Mouse (Mus musculus) forebrain, postnatal 0 days (tissue): ENCODE measurements at regions not wholly inside any gene's neighbourhood (a gene's known extent, or its start where the extent isn't known, plus 50 kb on each side); places are given as distances from the start of the nearest gene placed in this dataset.
A peak's percentile ranks its signal among the peaks of the same experiment; 100 is the strongest.

Experiments used
- ATAC-seq: fragments of 200-750 bp; cut with Nextera tagmentation; 2 replicates; pipeline ENCODE4 v1.8.0; 2017; ENCODE audit warnings: mild to moderate bottlenecking, moderate library complexity
- DNase-seq: peaks from one replicate; pipeline ENCODE4 v3.0.0-alpha.2; 2015
- H3K27ac ChIP-seq: fragments of 300-500 bp; sonication (generic); 2 replicates; pipeline ENCODE4 v1.5.1; 2014; ENCODE audit warnings: low read depth, mild to moderate bottlenecking, antibody characterized with exemption, low read length, moderate library complexity, mixed read lengths
- H3K27me3 ChIP-seq: fragments of 300-500 bp; sonication (generic); 2 replicates; pipeline ENCODE4 v1.6.1; 2014; ENCODE audit warnings: mild to moderate bottlenecking, low read length, mixed read lengths; ENCODE audit not compliant: insufficient read depth
- H3K36me3 ChIP-seq: fragments of 300-500 bp; sonication (generic); 2 replicates; pipeline ENCODE4 v1.6.1; 2014; ENCODE audit warnings: mild to moderate bottlenecking, moderate library complexity; ENCODE audit not compliant: insufficient read depth
- H3K4me1 ChIP-seq: fragments of 300-500 bp; sonication (generic); 2 replicates; pipeline ENCODE4 v1.6.1; 2014; ENCODE audit warnings: antibody characterized with exemption; ENCODE audit not compliant: insufficient read depth
- H3K4me2 ChIP-seq: fragments of 300-500 bp; sonication (generic); 2 replicates; pipeline ENCODE4 v1.6.1; 2014; ENCODE audit warnings: low read depth, mild to moderate bottlenecking, moderate library complexity
- H3K4me3 ChIP-seq: fragments of 300-500 bp; sonication (generic); 2 replicates; pipeline ENCODE4 v1.5.1; 2014; ENCODE audit warnings: low read depth, low read length, mixed read lengths
- H3K9ac ChIP-seq: fragments of 300-500 bp; sonication (generic); 2 replicates; pipeline ENCODE4 v1.6.1; 2014; ENCODE audit warnings: mild to moderate bottlenecking
- H3K9me3 ChIP-seq: fragments of 300-500 bp; sonication (generic); 2 replicates; pipeline ENCODE4 v1.6.1; 2016; ENCODE audit warnings: low read length
- CTCF ChIP-seq: sonication (generic); IDR thresholded peaks from 2 replicates; pipeline ENCODE4 v1.5.1; 2016; ENCODE audit warnings: antibody characterized with exemption, control low read depth, low read depth
- WGBS: fragments of 180-500 bp; shearing (Covaris S2); extraction: QIAGEN DNeasy Blood & Tissue Kit; methylation state at CpG from one replicate; pipeline ENCODE4 v1.1.7; 2014; 5-methylcytosine and 5-hydroxymethylcytosine counted together

GRCm38 (mm10) chr15:61165050-61165449, 242.2 kb upstream of the A1bg start:
- H3K27ac ChIP-seq = no peak overlapping the region
- DNase-seq = no peak
- no peak for TF ChIP-seq CTCF
- H3K36me3 ChIP-seq = no peaks in the 10 kb centered on the region
- ATAC-seq = no peak; the same call in 1 of the 2 replicates
- no peak overlapping the region for H3K9ac ChIP-seq
- H3K9me3 ChIP-seq = no peaks in the 10 kb centered on the region
- H3K4me3 ChIP-seq = no peak overlapping the region
- H3K4me1 ChIP-seq = no peaks in the 10 kb centered on the region
- no peak overlapping the region for H3K4me2 ChIP-seq
- H3K27me3 ChIP-seq = no peaks in the 10 kb centered on the region
- WGBS = 45% methylated on average over 5 of the region's 5 CpGs

GRCm38 (mm10) chr15:61161397-61161796, 238.6 kb upstream of the A1bg start:
- no peak for TF ChIP-seq CTCF
- 73% methylated on average over 5 of the region's 5 CpGs for WGBS

GRCm38 (mm10) chr15:61160666-61161065, 237.9 kb upstream of the A1bg start:
- H3K4me2 ChIP-seq = no peak overlapping the region
- TF ChIP-seq CTCF = no peak
- H3K4me3 ChIP-seq = no peak overlapping the region
- H3K9me3 ChIP-seq = no peaks in the 10 kb centered on the region
- no peaks in the 10 kb centered on the region; the same call in 1 of the 2 replicates for H3K4me1 ChIP-seq
- H3K27me3 ChIP-seq = no peaks in the 10 kb centered on the region
- DNase-seq = no peak
- WGBS = 72% methylated on average over 1 of the region's 1 CpGs
- H3K36me3 ChIP-seq = no peaks in the 10 kb centered on the region
- H3K9ac ChIP-seq = no peak overlapping the region
- H3K27ac ChIP-seq = no peak overlapping the region
- no peak for ATAC-seq

More at GRCm38 (mm10) chr15:61161397-61161796, 238.6 kb upstream of the A1bg start:
- H3K9ac ChIP-seq = no peak overlapping the region
- no peak overlapping the region for H3K4me3 ChIP-seq
- DNase-seq = no peak
- no peaks in the 10 kb centered on the region for H3K36me3 ChIP-seq
- no peak for ATAC-seq
- H3K4me1 ChIP-seq = no peaks in the 10 kb centered on the region; the same call in 1 of the 2 replicates
- H3K4me2 ChIP-seq = no peak overlapping the region
- no peaks in the 10 kb centered on the region for H3K9me3 ChIP-seq
- no peak overlapping the region for H3K27ac ChIP-seq
- no peaks in the 10 kb centered on the region for H3K27me3 ChIP-seq

- no peak for TF ChIP-seq CTCF
- no peaks in the 10 kb centered on the region for H3K27me3 ChIP-seq
- no peak overlapping the region for H3K9ac ChIP-seq
- ATAC-seq (no peak), DNase-seq (no peak)
- WGBS = 86% methylated on average over 5 of the region's 5 CpGs
- H3K9me3 ChIP-seq = no peaks in the 10 kb centered on the region
- H3K4me1 ChIP-seq = no peaks in the 10 kb centered on the region; the same call in 1 of the 2 replicates
- H3K36me3 ChIP-seq = no peaks in the 10 kb centered on the region
- no peak overlapping the region for H3K27ac ChIP-seq
- no peak overlapping the region for H3K4me3 ChIP-seq
- no peak overlapping the region for H3K4me2 ChIP-seq
Measured at GRCm38 (mm10) chr15:61159552-61159951, 236.7 kb upstream of the A1bg start.

GRCm38 (mm10) chr15:61158041-61158545, 235.3 kb upstream of the A1bg start:
- Histone ChIP-seq H3K36me3 (no peaks in the 10 kb centered on the region), H3K27me3 (no peaks in the 10 kb centered on the region), H3K9ac (peak overlapping the region; percentile 56), H3K9me3 (no peaks in the 10 kb centered on the region), H3K4me2 (peak overlapping the region; percentile 75), H3K27ac (peak overlapping the region; percentile 75), H3K4me3 (peak overlapping the region; percentile 40), H3K4me1 (no peaks in the 10 kb centered on the region; the same call in 1 of the 2 replicates)
- peak; percentile 70 for DNase-seq
- 9% methylated on average over 13 of the region's 13 CpGs for WGBS
- peak; percentile 79 for ATAC-seq
- TF ChIP-seq CTCF = no peak

GRCm38 (mm10) chr15:61157543-61157942, 234.7 kb upstream of the A1bg start:
- H3K4me1 ChIP-seq = no peaks in the 10 kb centered on the region; the same call in 1 of the 2 replicates
- H3K36me3 ChIP-seq = no peaks in the 10 kb centered on the region
- 4% methylated on average over 13 of the region's 13 CpGs for WGBS
- H3K9ac ChIP-seq = no peak overlapping the region
- H3K4me2 ChIP-seq = peak overlapping the region; percentile 75
- ATAC-seq (peak; percentile 91), DNase-seq (peak; percentile 97)
- peak overlapping the region; percentile 40 for H3K4me3 ChIP-seq
- H3K27ac ChIP-seq = no peak overlapping the region
- no peaks in the 10 kb centered on the region for H3K9me3 ChIP-seq
- TF ChIP-seq CTCF = peak; percentile 100
- no peaks in the 10 kb centered on the region for H3K27me3 ChIP-seq

GRCm38 (mm10) chr15:61155530-61155929, 232.7 kb upstream of the A1bg start:
- WGBS = 70% methylated on average over 7 of the region's 7 CpGs
- DNase-seq (no peak), ATAC-seq (no peak)
- no peak overlapping the region for H3K27ac ChIP-seq
- no peaks in the 10 kb centered on the region for H3K9me3 ChIP-seq
- H3K9ac ChIP-seq = no peak overlapping the region
- no peak overlapping the region for H3K4me3 ChIP-seq
- no peaks in the 10 kb centered on the region for H3K36me3 ChIP-seq
- H3K27me3 ChIP-seq = no peaks in the 10 kb centered on the region
- no peak for TF ChIP-seq CTCF
- no peaks in the 10 kb centered on the region; the same call in 1 of the 2 replicates for H3K4me1 ChIP-seq
- no peak overlapping the region for H3K4me2 ChIP-seq
